Mouse (Mus musculus): ENCODE data around the gene Shox2.

Shox2 gene

DNA sequence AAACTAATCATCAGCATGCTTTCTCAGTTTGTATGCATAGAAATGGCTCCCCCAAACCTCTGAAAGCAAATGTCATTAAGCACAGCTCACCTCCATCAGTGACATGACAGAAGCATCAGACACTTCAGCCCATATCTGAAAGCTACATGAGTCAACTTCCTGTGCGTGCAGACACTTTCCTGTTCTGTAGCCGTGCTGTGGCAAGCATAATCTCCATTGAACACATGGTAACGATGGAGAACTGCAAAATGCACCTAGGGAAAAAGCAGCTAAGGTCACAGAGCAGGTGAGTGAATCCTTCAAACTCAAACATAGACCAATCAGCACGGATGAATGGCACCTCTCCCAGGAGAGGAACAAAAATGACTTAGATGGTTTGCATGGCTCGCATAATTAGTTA is 21.6 kb downstream of the Shox2 start:
- DNase-seq, result no peak

DNA sequence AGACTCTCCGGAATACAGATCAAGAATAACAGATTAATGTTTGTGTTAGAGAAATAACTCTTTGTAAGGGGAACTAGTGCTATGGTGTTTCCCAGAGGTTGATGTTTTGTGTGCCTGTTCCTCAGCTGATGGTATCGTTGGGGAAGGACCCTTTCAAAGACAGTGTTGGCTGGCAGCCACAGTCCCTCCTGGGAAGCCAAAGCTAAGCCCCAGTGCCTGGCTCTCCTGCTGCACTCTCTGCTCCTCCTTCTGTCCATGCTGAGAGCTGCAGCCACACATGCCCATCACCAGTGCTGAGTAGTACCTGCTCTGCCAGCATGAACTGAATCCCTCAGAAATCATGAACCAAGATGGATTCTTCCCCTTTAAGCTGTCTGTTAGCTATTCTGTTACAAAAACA is 26.4 kb downstream of the Shox2 start:
- peak in 1 of 2 experiments; percentile 25 for DNase-seq

DNA sequence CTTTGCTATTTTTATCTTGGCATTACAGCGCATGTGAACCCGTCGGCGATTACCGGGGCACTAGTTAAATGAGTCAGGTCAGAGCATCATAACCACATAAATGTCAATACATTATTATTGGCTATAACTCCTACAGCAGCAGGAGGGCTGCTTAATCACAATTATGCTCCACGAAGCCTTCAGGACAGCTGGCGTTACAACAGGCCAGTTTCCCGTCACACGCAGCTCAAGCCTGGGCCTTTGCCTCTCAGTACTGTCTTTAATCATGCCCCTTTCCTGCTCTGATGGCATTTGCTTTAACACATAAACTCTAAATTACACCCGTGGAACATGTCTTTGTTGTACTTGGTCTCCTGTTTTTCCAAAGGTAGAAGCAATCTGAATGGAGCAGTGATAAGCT is 41.9 kb downstream of the Shox2 start:
- no peak for DNase-seq

DNA sequence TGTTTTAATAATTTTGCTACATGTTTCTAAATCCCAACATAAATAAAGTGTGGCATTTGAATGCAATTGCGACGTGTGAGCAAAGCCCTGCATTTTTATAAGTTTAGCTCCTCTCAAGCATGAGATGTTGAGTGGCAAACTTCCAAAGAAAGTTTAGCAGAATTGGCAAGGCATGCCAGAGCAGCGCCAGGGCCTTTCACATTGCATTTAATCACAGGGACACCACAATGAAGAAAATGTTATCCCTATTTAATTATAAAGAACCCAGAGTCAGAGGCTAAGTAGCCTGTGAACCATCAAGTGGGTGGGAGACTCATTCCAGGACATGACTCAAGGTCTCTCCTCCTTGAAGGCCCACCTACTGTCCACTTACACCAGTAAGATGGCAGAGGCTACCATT is 59.1 kb downstream of the Shox2 start:
- DNase-seq, result no peak

Measured in cerebellum, postnatal 14 days (tissue).